Mouse (Mus musculus) brain, embryonic 14.5 days (tissue): Measurements from ENCODE around the gene Runx1.

Source experiments
- CTCF ChIP-seq: fragments of 200-500 bp; IDR thresholded peaks from 2 replicates; pipeline ENCODE4 v1.5.1; 2012; ENCODE audit warnings: inconsistent platforms, mild to moderate bottlenecking, moderate library complexity, borderline replicate concordance; ENCODE audit not compliant: insufficient read depth, insufficient read length; ENCODE audit errors: extremely low read depth
- POLR2A ChIP-seq: fragments of 200-500 bp; IDR thresholded peaks from 2 replicates; pipeline ENCODE4 v1.6.1; 2012; ENCODE audit warnings: mild to moderate bottlenecking, inconsistent platforms, borderline replicate concordance; ENCODE audit not compliant: poor library complexity, insufficient read depth, insufficient read length, severe bottlenecking; ENCODE audit errors: extremely low read depth

- TF ChIP-seq CTCF (no peak), POLR2A (no peak)
Observed at GRCm38 (mm10) chr16:92764741-92765396, 61.1 kb downstream of the Runx1 start.
